Mouse (Mus musculus): ENCODE data around the gene Gm2115.

DNA sequence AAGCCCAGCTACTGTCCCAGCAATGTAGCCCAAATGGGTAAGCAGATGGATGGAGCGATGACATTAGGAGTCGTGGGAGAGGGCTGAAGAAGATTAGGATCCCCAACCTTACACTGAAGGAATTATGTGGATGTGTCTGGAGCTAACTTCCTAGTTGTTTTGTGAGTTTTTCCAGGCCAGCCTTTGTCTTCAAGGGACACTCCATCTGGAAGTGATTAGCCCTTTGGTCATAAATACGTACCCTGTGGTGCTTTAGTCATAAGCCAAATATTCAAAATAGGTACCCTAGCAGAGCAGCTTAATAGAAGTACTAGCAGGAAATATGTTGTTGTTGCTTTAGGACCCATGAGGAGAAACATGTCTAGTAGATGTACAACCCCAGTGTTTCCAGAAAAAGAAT is 28.6 kb downstream of the Gm2115 start:
- TF ChIP-seq CTCF (conservative IDR thresholded peaks at IDR 0.05; ENCODE audit: low read length) = no peak
- TF ChIP-seq POU5F1 (IDR thresholded peaks at IDR 0.05; ENCODE audit: borderline replicate concordance, low read length) = no peak
